Mouse (Mus musculus): ENCODE results near the gene Ran.

The Ran gene

DNA sequence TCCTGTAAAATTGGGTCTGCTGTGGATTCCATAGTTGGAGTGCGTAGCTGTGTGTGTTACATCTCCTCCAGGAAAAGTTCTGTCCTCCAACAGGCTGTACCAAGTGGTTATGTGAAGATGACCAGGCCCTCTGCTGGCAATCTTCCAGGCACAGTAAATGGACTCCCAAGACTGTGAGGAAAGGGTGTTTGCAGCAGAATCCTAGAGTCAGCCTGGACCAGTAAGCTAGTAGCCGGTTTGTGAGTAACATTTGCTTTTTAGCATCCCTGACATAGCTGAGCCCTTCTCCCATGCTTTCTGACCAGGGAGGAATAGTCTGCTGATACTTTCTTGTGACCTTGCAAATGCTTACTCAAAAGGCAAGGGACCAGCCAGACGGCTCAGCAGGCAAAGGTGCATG is 6.3 kb downstream of the Ran start:
- H3K27me3 ChIP-seq (ENCODE audit: control insufficient read depth, insufficient read depth, low read length, poor library complexity, severe bottlenecking) = no peaks in the 10 kb centered on the region; the same call in 1 of the 2 replicates
- DNase-seq (ENCODE audit: low read depth, low spot score) = no peak

DNA sequence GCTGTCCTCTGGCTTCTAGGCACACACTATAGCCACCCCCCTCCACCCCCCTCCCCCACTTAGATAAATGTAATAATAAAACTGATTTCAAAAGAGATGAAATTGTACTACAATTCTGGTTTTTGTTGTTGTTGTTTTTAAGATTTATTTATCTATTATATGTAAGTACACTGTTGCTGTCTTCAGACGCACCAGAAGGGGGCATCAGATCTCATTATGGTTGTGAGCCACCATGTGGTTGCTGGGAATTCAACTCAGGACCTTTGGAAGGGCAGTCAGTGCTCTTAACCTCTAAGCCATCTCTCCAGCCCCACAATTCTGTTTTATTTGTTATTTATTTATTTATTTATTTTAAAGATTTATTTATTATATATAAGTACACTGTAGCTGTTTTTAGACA is 6.8 kb downstream of the Ran start:
- no peaks in the 10 kb centered on the region for H3K27me3 ChIP-seq (ENCODE audit: control insufficient read depth, insufficient read depth, low read length, poor library complexity, severe bottlenecking)
- DNase-seq (ENCODE audit: low read depth, low spot score) = no peak
- H3K36me3 ChIP-seq (ENCODE audit: control insufficient read depth, insufficient read depth, low read length, poor library complexity, severe bottlenecking) = peaks cover 5% of the 10 kb centered on the region; the same call in 1 of the 2 replicates

More for the DNA sequence above, 6.3 kb downstream of the Ran start:
- H3K36me3 ChIP-seq (ENCODE audit: control insufficient read depth, insufficient read depth, low read length, poor library complexity, severe bottlenecking) = peaks cover 9% of the 10 kb centered on the region; the same call in 1 of the 2 replicates

DNA sequence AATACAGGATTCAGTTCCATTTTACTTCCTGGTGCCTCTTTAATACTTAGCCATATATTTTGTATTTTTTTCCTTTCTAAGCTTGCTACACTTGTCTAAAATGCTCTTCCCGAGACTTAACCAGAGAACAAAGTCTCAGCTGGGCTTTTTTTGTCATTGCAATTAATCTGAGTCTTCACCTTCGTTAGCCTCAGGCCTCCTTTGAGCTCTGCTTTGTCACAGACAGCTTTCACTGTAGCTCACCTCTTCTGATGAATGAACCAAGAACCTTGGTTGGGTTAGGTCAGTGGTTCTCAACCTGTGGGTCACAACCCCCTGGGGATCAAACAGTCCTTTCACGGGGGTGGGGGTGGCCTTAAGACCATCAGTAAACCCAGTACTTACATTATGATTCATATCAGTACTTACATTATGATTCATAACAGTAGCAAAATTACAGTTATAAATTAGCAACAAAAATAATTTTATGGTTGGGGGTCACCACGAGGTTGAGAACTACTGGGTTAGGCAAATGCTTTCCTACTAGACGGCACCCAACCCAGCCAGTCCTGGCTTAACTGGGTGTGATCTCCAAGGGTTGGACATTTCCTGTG is 9.4 kb downstream of the Ran start:
- Histone ChIP-seq H3K36me3 (ENCODE audit: control insufficient read depth, insufficient read depth, low read length, poor library complexity, severe bottlenecking) (no peaks in the 10 kb centered on the region), H3K27me3 (ENCODE audit: control insufficient read depth, insufficient read depth, low read length, poor library complexity, severe bottlenecking) (no peaks in the 10 kb centered on the region)
- DNase-seq (ENCODE audit: low read depth, low spot score) = no peak

DNA sequence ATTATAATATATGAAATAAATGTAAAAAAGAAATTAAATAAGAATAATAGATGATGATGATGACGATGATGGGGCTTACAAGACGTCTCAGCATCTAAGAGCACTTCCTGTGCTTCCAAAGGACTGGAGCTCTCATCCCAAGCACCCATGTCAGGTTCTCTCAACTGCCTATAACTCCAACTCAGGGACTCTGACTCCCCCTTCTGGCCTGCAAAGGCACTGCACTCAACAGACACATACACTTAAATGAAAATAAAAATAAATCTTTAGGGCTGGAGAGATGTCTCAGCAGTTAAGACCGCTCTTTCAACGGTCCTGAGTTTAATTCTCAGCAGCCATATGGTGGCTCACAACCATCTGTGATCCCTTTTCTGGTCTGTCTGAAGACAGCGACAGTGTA is 16.8 kb downstream of the Ran start:
- no peaks in the 10 kb centered on the region for H3K27me3 ChIP-seq (ENCODE audit: control insufficient read depth, insufficient read depth, low read length, poor library complexity, severe bottlenecking)
- no peaks in the 10 kb centered on the region for H3K36me3 ChIP-seq (ENCODE audit: control insufficient read depth, insufficient read depth, low read length, poor library complexity, severe bottlenecking)
- no peak for DNase-seq (ENCODE audit: low read depth, low spot score)

DNA sequence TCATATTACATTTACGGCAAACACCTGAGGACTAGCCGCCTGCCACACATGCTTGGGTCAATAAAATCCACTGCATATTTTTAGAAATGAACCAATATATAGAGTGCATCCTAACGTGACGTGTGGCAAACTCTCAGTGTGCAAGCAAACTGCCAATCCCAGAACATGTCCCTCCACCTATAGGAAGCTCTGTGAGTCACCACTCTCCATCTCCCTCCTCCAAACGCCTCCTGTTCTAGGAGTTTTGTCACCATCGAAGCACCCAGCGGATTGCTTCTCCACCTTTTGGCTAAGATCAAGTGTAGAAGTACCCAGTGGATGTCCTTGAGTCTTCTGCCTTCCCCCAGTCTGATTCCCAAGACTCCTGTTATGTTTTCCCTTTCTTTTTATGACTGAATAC is 17.9 kb downstream of the Ran start:
- Histone ChIP-seq H3K27me3 (ENCODE audit: control insufficient read depth, insufficient read depth, low read length, poor library complexity, severe bottlenecking) (no peaks in the 10 kb centered on the region), H3K36me3 (ENCODE audit: control insufficient read depth, insufficient read depth, low read length, poor library complexity, severe bottlenecking) (no peaks in the 10 kb centered on the region)
- DNase-seq (ENCODE audit: low read depth, low spot score) = no peak

DNA sequence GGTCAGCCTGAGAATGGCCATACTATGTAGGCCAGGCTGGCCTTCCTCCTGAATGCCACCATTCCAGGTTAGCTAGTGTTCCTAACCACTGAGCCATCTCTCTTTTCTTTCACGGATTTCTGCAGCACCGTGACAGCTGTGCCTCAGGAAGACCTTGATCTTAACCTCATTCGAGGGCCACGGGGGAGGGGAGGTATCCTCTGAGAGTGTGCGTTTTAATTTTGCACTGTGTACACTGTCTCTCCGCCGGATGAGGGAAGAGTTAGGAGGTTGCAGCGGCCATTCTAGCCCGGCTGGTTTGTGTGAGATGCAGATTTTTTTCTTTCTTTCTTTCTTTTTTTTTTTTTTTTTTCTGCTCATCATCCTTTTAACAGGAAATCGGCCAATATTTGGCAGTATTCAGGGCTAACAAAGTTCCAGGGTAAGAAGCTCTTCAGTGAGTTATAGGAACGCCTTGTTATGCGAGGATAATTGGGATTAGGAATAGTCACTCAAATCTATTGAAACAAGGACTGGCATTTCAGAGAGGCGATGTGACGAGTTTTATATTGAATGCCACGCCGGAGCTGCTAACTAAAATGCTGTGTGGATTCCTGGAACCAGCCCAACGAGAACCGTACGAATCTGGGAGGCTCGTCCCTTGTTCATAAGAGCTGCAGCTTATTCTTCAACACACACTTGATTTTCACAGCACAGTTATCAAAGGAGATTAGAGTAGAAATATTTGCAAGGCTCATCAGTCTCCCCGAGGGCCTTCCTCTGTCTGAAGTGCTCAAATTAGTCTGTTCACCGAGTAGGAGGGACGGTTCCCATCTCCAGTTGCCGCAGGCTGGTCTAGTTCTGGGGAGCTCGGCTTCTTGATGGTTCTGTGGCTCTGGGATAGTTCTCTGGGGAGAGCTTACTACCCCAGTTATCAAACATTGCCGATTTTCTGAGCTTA is 26.0 kb downstream of the Ran start:
- Histone ChIP-seq H3K27me3 (ENCODE audit: control insufficient read depth, insufficient read depth, low read length, poor library complexity, severe bottlenecking) (no peaks in the 10 kb centered on the region), H3K36me3 (ENCODE audit: control insufficient read depth, insufficient read depth, low read length, poor library complexity, severe bottlenecking) (no peaks in the 10 kb centered on the region)
- DNase-seq (ENCODE audit: low read depth, low spot score) = no peak

DNA sequence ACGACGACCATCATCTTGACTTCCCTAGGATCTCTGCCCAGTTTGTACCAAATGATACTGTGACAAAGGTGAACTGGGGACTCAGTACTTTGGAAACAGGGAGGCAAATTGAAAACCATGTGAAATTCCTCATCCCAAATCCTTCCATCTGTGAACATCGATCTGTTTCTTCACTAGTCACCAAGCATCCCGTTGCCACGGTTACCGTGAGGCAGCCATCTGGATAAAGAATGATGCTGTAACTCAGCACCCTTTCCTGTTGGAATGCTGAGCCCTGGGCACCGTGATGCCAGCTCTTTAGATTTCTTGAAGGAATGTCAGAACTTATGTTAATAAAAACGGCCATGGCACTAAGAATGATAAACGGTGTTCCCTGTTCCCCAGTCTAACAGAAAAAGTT is 29.5 kb downstream of the Ran start:
- H3K36me3 ChIP-seq (ENCODE audit: control insufficient read depth, insufficient read depth, low read length, poor library complexity, severe bottlenecking) = no peaks in the 10 kb centered on the region
- no peaks in the 10 kb centered on the region for H3K27me3 ChIP-seq (ENCODE audit: control insufficient read depth, insufficient read depth, low read length, poor library complexity, severe bottlenecking)
- no peak for DNase-seq (ENCODE audit: low read depth, low spot score)

DNA sequence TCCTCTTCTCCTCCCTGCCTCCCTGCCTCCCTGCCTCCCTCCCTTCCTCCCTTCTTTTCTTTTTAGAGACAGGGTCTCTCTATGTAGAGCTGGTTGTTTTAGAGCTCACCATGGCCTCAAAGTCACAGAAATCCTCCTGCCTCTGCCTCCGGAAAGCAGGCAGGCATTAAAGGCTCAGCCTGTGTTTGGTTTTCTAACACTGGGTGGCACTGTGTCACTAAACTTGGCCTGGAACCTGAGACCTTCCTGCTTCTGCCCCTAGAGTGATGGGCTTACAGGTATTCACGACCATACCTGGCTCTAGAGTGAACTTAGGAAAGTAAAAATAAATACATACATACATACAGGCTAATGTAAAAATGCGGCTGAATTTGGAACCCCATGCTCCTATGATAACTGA is 32.0 kb downstream of the Ran start:
- H3K36me3 ChIP-seq (ENCODE audit: control insufficient read depth, insufficient read depth, low read length, poor library complexity, severe bottlenecking) = no peaks in the 10 kb centered on the region
- DNase-seq (ENCODE audit: low read depth, low spot score) = no peak

DNA sequence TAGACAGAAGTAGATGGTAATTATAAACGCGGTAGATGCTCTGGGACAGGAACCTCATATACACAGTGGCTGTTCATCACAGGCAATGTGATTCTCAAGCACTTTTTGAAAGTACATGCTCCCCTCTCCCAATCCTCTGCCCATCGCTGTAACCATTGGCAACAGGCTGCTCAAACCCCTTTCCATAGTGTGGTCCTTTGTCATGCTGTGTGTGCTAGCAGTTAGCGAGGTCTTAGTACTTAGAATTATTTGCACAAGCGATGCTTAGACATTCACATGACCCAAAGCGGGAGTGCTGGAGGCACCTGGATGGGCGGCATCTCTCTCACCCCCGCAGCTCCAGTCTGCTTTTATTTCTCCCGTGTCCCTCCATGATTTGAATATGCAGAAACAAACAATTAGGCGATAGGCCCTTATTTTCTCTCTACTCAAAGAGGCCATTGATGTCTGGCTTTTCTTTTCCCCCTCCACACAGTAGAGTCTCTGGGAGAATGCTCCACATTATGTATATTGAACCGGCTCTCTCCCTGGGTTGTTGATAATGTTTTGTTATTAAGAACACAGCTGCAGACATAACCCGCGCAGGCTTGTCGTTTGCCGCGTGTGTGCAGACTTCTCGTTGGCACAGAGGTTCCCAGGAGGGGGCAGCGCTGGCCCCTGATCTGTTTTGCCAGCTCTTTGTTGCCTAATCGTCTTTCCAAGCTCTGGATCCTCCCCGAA is 32.9 kb downstream of the Ran start:
- Histone ChIP-seq H3K36me3 (ENCODE audit: control insufficient read depth, insufficient read depth, low read length, poor library complexity, severe bottlenecking) (no peaks in the 10 kb centered on the region), H3K27me3 (ENCODE audit: control insufficient read depth, insufficient read depth, low read length, poor library complexity, severe bottlenecking) (no peaks in the 10 kb centered on the region)
- DNase-seq (ENCODE audit: low read depth, low spot score) = no peak

More for the DNA sequence above, 32.0 kb downstream of the Ran start:
- H3K27me3 ChIP-seq (ENCODE audit: control insufficient read depth, insufficient read depth, low read length, poor library complexity, severe bottlenecking) = no peaks in the 10 kb centered on the region

DNA sequence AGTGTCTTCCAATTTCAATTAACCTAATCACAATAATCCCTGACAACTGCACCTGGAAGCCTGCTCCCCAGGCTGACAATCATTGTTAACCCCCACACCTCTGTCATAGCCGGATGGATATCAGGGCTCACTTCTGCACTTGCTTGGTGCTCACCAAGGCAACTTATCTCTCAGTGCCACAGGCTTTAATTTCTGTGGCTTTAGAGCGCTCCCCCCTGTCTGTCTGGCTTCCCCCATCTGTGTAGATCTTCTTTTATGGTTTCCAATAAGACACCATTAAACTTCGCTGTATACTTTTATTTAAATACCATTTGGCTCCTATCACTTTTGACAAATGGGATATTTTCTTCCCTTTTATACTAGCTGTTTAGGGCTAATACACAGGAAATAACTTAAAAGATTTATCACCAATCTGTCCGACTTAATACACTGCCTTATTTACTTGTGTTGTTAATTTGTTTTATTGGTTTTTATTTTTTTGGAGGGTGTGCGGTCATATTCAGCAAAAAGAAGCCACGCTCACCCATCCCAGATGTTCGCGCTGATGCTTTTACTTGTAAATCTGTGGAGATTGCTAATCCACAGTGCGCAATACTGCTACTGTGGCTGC is 34.9 kb downstream of the Ran start:
- no peak for DNase-seq (ENCODE audit: low read depth, low spot score)
- H3K27me3 ChIP-seq (ENCODE audit: control insufficient read depth, insufficient read depth, low read length, poor library complexity, severe bottlenecking) = no peaks in the 10 kb centered on the region
- H3K36me3 ChIP-seq (ENCODE audit: control insufficient read depth, insufficient read depth, low read length, poor library complexity, severe bottlenecking) = no peaks in the 10 kb centered on the region

DNA sequence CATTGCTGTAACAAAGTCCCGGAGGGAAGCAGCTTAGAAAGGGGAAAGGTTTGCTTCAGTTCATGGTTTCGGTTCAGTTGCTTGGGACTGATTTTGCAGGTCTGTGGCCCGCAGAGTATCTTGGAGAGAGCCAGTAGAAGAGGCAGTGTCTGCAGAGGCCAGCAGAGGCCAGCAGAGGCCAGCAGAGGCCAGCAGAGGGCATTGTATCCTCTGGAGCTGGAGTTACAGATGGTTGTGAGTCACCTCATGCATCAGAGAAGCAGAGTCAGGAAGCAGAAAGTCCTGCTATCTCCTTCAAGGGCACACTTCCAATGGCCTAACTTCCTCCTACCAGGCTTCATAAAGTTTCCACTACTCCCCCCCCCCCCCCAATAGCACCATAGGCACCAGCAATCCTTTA is 39.2 kb downstream of the Ran start:
- Histone ChIP-seq H3K36me3 (ENCODE audit: control insufficient read depth, insufficient read depth, low read length, poor library complexity, severe bottlenecking) (no peaks in the 10 kb centered on the region), H3K27me3 (ENCODE audit: control insufficient read depth, insufficient read depth, low read length, poor library complexity, severe bottlenecking) (no peaks in the 10 kb centered on the region)
- DNase-seq (ENCODE audit: low read depth, low spot score) = peak; percentile 32

DNA sequence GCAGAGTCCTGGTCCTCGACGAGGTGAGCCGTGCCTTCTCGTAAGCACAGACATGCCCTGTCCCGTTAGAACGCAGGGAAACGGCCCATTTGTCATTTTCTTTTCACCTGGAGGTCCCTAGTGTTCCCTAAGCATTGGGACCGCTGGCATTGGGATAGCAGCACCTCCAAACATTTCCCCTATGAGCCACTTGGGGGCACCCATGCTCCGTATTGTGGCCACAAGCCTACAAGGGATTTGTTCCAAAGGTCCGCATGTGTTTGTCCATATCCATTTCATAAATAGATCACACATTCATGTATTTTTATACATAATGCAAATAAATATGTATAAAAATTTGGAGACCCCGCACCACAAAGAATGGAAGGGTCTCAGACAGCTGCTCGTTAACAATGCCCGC is 41.7 kb downstream of the Ran start:
- no peaks in the 10 kb centered on the region for H3K27me3 ChIP-seq (ENCODE audit: control insufficient read depth, insufficient read depth, low read length, poor library complexity, severe bottlenecking)
- peak; percentile 70 for DNase-seq (ENCODE audit: low read depth, low spot score)
- no peaks in the 10 kb centered on the region for H3K36me3 ChIP-seq (ENCODE audit: control insufficient read depth, insufficient read depth, low read length, poor library complexity, severe bottlenecking)

DNA sequence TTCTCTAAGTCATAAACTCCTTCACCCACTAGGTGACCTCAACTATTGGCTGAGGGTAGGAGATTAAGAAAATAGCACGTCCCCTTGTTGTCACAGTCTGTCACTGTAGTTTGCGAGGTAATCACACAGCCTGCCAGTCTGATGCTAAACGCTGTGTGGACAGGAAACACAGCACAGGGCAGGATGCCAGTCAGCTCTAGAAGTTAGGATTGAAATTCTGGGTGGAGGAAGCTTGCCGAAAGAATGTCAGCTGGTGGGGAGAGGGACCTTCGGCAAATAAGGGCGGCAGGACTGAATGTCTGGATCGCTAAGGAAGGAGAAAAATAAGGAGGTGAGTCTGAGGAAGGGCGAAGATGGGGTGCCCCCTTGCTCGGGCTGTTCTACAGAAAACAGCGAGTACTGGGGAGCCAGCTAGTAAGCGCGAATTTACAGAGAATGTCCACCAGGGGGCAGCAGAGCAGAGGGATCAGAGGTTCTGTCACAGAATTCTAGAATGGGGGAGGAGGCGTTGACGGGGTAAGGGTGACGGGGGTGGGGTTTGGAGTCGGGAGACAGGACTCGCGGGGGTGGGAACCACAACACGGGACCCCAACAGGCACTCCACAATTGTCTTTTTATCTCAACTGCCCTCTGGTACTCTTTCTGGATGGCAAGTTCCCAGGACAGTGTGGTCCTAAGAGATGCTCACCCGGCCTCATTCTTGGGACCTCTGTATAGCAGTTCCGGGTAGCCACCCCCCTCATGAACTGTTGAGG is 43.3 kb downstream of the Ran start:
- Histone ChIP-seq H3K27me3 (ENCODE audit: control insufficient read depth, insufficient read depth, low read length, poor library complexity, severe bottlenecking) (no peaks in the 10 kb centered on the region), H3K36me3 (ENCODE audit: control insufficient read depth, insufficient read depth, low read length, poor library complexity, severe bottlenecking) (no peaks in the 10 kb centered on the region)
- peak; percentile 87 for DNase-seq (ENCODE audit: low read depth, low spot score)

DNA sequence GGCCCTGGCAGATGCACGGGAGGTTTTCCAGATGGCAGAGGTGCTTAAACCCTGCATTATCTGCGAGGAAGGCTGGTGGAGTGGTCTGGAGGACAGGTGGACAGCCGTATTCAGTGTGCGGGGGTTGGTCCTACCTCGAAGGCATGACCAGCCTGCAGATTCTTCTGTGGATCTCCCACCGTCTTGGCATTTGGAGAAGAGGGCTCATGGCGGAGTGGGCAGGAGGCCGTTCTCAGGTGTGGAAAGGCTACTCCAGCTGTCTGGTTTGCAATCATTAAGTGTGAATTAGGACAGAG is 43.9 kb downstream of the Ran start:
- Histone ChIP-seq H3K36me3 (ENCODE audit: control insufficient read depth, insufficient read depth, low read length, poor library complexity, severe bottlenecking) (no peaks in the 10 kb centered on the region), H3K27me3 (ENCODE audit: control insufficient read depth, insufficient read depth, low read length, poor library complexity, severe bottlenecking) (no peaks in the 10 kb centered on the region)
- no peak for DNase-seq (ENCODE audit: low read depth, low spot score)

Data from splenic B cell, adult 2 months (primary cell).